Mouse (Mus musculus) liver, adult 2 months (tissue): ENCODE results near the gene Nemp1.

Experiments used
- CTCF ChIP-seq: fragments of 200-500 bp; IDR thresholded peaks from 2 replicates; pipeline ENCODE4 v1.5.1; 2011; ENCODE audit warnings: low read depth, low read length, control low read depth
- POLR2A ChIP-seq: fragments of 200-500 bp; IDR thresholded peaks from 2 replicates; pipeline ENCODE4 v1.6.1; 2011; ENCODE audit warnings: low read length, control low read depth; ENCODE audit not compliant: insufficient read depth; ENCODE audit errors: extremely low read depth

- TF ChIP-seq POLR2A (no peak), CTCF (no peak)
Measured at GRCm38 (mm10) chr10:127725136-127725535, 58.4 kb downstream of the Nemp1 start.
